Mouse (Mus musculus) ES-Bruce4 (cell line): Measurements from ENCODE around the gene Mvb12b.

Experiments used
- CTCF ChIP-seq: IDR thresholded peaks from one replicate; pipeline ENCODE4 v1.8.1; 2011; ENCODE audit warnings: low read depth, low read length
- POLR2A ChIP-seq: IDR thresholded peaks from one replicate; pipeline ENCODE4 v1.8.1; 2011; ENCODE audit warnings: low read length; ENCODE audit not compliant: insufficient read depth

- TF ChIP-seq CTCF (no peak), POLR2A (no peak)
Observed at GRCm38 (mm10) chr2:33814581-33814980, 73.2 kb downstream of the Mvb12b start.
